Mouse (Mus musculus) embryonic facial prominence, embryonic 15.5 days (tissue): ENCODE measurements at regions not wholly inside any gene's neighbourhood (a gene's known extent, or its start where the extent isn't known, plus 50 kb on each side); places are given as distances from the start of the nearest gene placed in this dataset.

Experiments
- ATAC-seq: fragments of 200-750 bp; cut with Nextera tagmentation; 2 replicates; pipeline ENCODE4 v1.8.0; 2017; ENCODE audit warnings: low read depth, moderate TSS enrichment; ENCODE audit not compliant: insufficient number of reproducible peaks, low FRiP score, low TSS enrichment
- H3K27ac ChIP-seq: fragments of 300-500 bp; sonication (generic); replicated peaks from 2 replicates; pipeline ENCODE4 v1.5.1; 2015; ENCODE audit warnings: mild to moderate bottlenecking, inconsistent platforms
- H3K27me3 ChIP-seq: fragments of 300-500 bp; sonication (generic); 2 replicates; pipeline ENCODE4 v1.6.1; 2015; ENCODE audit warnings: inconsistent platforms
- H3K36me3 ChIP-seq: fragments of 300-500 bp; sonication (generic); 2 replicates; pipeline ENCODE4 v1.6.1; 2015; ENCODE audit warnings: mild to moderate bottlenecking, inconsistent platforms
- H3K4me1 ChIP-seq: fragments of 300-500 bp; sonication (generic); 2 replicates; pipeline ENCODE4 v1.6.1; 2015; ENCODE audit warnings: inconsistent platforms
- H3K4me2 ChIP-seq: fragments of 300-500 bp; sonication (generic); replicated peaks from 2 replicates; pipeline ENCODE4 v1.6.1; 2015; ENCODE audit warnings: mild to moderate bottlenecking, inconsistent platforms
- H3K4me3 ChIP-seq: fragments of 300-500 bp; sonication (generic); replicated peaks from 2 replicates; pipeline ENCODE4 v1.5.1; 2015; ENCODE audit warnings: mild to moderate bottlenecking, inconsistent platforms
- H3K9ac ChIP-seq: fragments of 300-500 bp; sonication (generic); 2 replicates; pipeline ENCODE4 v1.6.1; 2015; ENCODE audit warnings: inconsistent platforms
- H3K9me3 ChIP-seq: fragments of 300-500 bp; sonication (generic); replicated peaks from 2 replicates; pipeline ENCODE4 v1.6.1; 2016; ENCODE audit warnings: inconsistent platforms
- whole genome bisulfite sequencing: fragments of 180-500 bp; shearing (Covaris S2); methylation state at CpG from one replicate; pipeline ENCODE4 v1.1.7; 2015; 5-methylcytosine and 5-hydroxymethylcytosine counted together

DNA sequence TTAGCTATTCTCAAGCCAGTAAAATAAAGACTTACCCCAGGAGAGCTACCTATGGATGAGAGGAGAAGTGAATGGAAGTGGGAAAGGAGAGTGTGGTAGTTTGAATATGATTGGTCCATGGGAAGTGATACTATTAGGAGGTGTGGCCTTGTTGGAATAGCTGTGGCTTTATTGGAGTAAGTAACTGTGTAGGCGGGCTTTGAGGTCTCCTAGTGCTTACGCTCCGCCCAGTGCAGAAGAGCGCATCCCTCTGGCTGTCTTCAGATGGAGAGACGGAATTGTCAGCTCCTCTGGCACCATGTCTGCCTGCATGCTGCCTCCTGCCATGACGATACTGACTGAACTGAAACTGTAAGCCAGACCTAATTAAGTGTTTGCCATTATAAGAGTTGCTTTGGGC lies 129.6 kb downstream of the Zfp281 start:
- no peak for ATAC-seq
- 90% methylated on average over 6 of the region's 6 CpGs for WGBS
- no peaks in the 10 kb centered on the region for H3K36me3 ChIP-seq
- no peak overlapping the region for H3K9ac ChIP-seq
- no peaks in the 10 kb centered on the region for H3K27me3 ChIP-seq
- no peak overlapping the region for H3K27ac ChIP-seq
- H3K9me3 ChIP-seq: no peaks in the 10 kb centered on the region
- H3K4me3 ChIP-seq: no peak overlapping the region
- H3K4me1 ChIP-seq: no peaks in the 10 kb centered on the region
- H3K4me2 ChIP-seq: no peak overlapping the region

GRCm38 (mm10) chr1:136758730-136759129 lies 134.0 kb downstream of the Zfp281 start:
- Histone ChIP-seq H3K27me3 (no peaks in the 10 kb centered on the region), H3K4me2 (no peak overlapping the region), H3K4me1 (no peaks in the 10 kb centered on the region), H3K4me3 (no peak overlapping the region), H3K27ac (no peak overlapping the region), H3K36me3 (no peaks in the 10 kb centered on the region), H3K9ac (no peak overlapping the region), H3K9me3 (no peaks in the 10 kb centered on the region)
- WGBS: 58% methylated on average over 10 of the region's 10 CpGs
- no peak for ATAC-seq

DNA sequence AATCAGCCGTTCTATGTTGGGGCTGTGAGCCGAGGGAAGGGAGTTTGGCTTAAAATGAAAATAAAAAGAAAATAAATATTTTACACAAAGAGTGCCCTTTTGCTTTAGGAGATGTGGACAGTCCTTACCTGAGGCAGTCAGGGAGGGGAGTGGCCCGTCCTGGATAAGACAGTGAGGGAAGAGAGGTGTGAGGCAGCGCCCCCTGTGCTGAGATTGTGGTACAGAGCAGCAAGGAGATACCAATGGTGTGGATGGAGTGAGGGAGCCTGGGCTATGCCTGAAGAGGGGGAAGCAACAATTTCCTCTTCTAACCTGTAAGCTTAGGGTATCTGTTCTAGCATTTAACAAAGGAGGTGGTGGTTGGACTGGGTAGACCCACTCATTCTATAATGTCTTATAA lies 134.5 kb downstream of the Zfp281 start:
- Histone ChIP-seq H3K4me1 (no peaks in the 10 kb centered on the region), H3K27me3 (no peaks in the 10 kb centered on the region), H3K4me3 (no peak overlapping the region), H3K9ac (no peak overlapping the region), H3K27ac (no peak overlapping the region), H3K36me3 (no peaks in the 10 kb centered on the region), H3K4me2 (no peak overlapping the region), H3K9me3 (no peaks in the 10 kb centered on the region)
- WGBS: 74% methylated on average over 4 of the region's 4 CpGs
- no peak for ATAC-seq

DNA sequence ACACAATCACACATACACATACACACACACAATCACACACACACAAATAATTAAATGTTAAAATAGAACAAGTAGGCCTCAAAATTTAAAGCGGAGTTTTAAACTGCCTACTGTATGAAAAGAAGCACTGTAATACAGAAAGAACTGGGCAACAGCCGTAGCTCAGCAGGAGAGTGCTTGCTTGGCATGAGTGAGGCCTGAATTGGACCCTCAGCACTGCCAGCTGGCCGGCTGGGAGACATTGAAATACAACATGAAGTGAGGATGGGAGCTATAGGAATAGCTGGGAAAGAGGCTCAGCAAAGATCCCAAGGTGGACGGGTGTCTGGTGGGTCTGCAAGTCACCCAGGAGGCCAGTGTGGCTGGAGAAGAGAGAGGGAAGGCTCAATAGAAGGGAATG lies 136.8 kb downstream of the Zfp281 start:
- H3K4me2 ChIP-seq: no peak overlapping the region
- H3K4me1 ChIP-seq: no peaks in the 10 kb centered on the region
- WGBS: 86% methylated on average over 4 of the region's 4 CpGs
- H3K9ac ChIP-seq: no peak overlapping the region
- no peak for ATAC-seq
- H3K27ac ChIP-seq: no peak overlapping the region
- no peaks in the 10 kb centered on the region for H3K9me3 ChIP-seq
- no peaks in the 10 kb centered on the region for H3K27me3 ChIP-seq
- H3K4me3 ChIP-seq: no peak overlapping the region
- no peaks in the 10 kb centered on the region for H3K36me3 ChIP-seq

GRCm38 (mm10) chr1:136768969-136769401 lies 144.3 kb downstream of the Zfp281 start:
- WGBS: under 1% methylated on average over 10 of the region's 10 CpGs
- no peaks in the 10 kb centered on the region for H3K27me3 ChIP-seq
- peak overlapping the region; percentile 68 for H3K27ac ChIP-seq
- ATAC-seq: peak; percentile 87
- peak overlapping the region; percentile 36 for H3K4me2 ChIP-seq
- peak overlapping the region; percentile 10; the same call in 1 of the 2 replicates for H3K4me3 ChIP-seq
- no peak overlapping the region for H3K9ac ChIP-seq
- H3K9me3 ChIP-seq: no peaks in the 10 kb centered on the region
- no peaks in the 10 kb centered on the region for H3K36me3 ChIP-seq
- H3K4me1 ChIP-seq: peaks cover 13% of the 10 kb centered on the region

DNA sequence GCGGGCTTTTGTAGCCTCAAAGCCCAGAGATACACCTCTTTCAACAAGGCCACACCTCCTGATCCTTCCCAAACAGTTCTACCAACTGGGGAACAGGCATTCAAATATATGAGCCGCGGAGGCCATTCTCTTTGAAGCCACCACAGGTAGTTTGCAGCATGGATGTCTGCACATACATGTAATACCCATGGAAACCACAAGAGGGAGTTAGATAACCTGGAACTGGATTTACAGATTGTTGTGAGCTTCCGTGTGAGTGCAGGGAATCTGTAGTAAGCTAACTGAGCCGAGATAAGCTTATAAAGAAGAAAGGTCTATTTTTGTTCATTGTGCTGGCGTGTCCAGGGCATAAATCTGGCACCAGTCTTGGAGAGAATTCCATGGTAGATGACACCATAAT lies 149.0 kb downstream of the Zfp281 start:
- no peak for ATAC-seq
- 91% methylated on average over 6 of the region's 6 CpGs for WGBS

GRCm38 (mm10) chr1:136776211-136776610 lies 151.5 kb downstream of the Zfp281 start:
- Histone ChIP-seq H3K9me3 (no peaks in the 10 kb centered on the region), H3K27me3 (no peaks in the 10 kb centered on the region), H3K27ac (no peak overlapping the region), H3K4me1 (no peaks in the 10 kb centered on the region; the same call in 1 of the 2 replicates), H3K9ac (no peak overlapping the region), H3K36me3 (no peaks in the 10 kb centered on the region), H3K4me2 (no peak overlapping the region), H3K4me3 (no peak overlapping the region)
- WGBS: 69% methylated on average over 17 of the region's 17 CpGs
- no peak for ATAC-seq

More for the DNA sequence above, 149.0 kb downstream of the Zfp281 start:
- no peak overlapping the region for H3K27ac ChIP-seq
- H3K36me3 ChIP-seq: no peaks in the 10 kb centered on the region
- no peak overlapping the region for H3K4me2 ChIP-seq
- peaks cover 7% of the 10 kb centered on the region for H3K4me1 ChIP-seq
- no peak overlapping the region for H3K9ac ChIP-seq
- no peak overlapping the region for H3K4me3 ChIP-seq
- no peaks in the 10 kb centered on the region for H3K27me3 ChIP-seq
- H3K9me3 ChIP-seq: no peaks in the 10 kb centered on the region

- WGBS: 65% methylated on average over 20 of the region's 20 CpGs
- no peaks in the 10 kb centered on the region for H3K9me3 ChIP-seq
- no peak for ATAC-seq
- H3K4me1 ChIP-seq: peaks cover 11% of the 10 kb centered on the region
- H3K36me3 ChIP-seq: no peaks in the 10 kb centered on the region
- H3K9ac ChIP-seq: no peak overlapping the region
- H3K4me2 ChIP-seq: no peak overlapping the region
- H3K27ac ChIP-seq: no peak overlapping the region
- no peak overlapping the region for H3K4me3 ChIP-seq
- H3K27me3 ChIP-seq: no peaks in the 10 kb centered on the region
These were observed 152.7 kb downstream of the Zfp281 start for GRCm38 (mm10) chr1:136777263-136777980.

- no peak overlapping the region for H3K4me3 ChIP-seq
- H3K27me3 ChIP-seq: no peaks in the 10 kb centered on the region
- no peaks in the 10 kb centered on the region for H3K36me3 ChIP-seq
- ATAC-seq: no peak
- no peak overlapping the region for H3K9ac ChIP-seq
- WGBS: 87% methylated on average over 8 of the region's 8 CpGs
- H3K4me1 ChIP-seq: peaks cover 13% of the 10 kb centered on the region
- no peak overlapping the region for H3K27ac ChIP-seq
- no peaks in the 10 kb centered on the region for H3K9me3 ChIP-seq
- H3K4me2 ChIP-seq: no peak overlapping the region
These were observed 154.7 kb downstream of the Zfp281 start for GRCm38 (mm10) chr1:136779384-136779783.

DNA sequence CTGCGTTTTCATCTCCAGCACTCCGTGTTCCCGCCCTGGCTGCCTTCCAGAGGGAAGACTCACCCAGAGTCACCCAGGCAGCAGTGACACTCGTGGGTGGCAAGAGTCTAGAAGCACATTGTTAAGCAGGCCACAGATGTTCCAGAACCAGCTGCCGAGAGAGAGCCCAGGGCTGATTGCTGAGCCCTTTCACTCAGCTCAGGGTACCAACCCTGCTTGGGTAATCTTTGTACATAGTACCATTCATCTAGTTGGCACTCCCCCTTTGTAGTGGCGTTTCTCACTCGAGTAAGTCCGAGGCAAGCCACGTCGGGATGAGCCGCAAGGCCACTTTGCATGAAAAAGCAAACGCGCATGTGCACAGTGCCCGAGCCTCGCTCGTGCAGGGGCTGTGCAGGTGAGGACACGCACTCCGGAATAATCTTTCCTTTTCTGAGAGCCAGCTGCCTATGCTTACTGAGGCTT lies 156.9 kb downstream of the Zfp281 start:
- peak overlapping the region; percentile 34; the same call in 1 of the 2 replicates for H3K27ac ChIP-seq
- peak overlapping the region; percentile 45 for H3K4me2 ChIP-seq
- no peaks in the 10 kb centered on the region for H3K36me3 ChIP-seq
- WGBS: 31% methylated on average over 18 of the region's 18 CpGs
- no peak for ATAC-seq
- H3K9ac ChIP-seq: no peak overlapping the region
- peaks cover 13% of the 10 kb centered on the region for H3K4me1 ChIP-seq
- no peaks in the 10 kb centered on the region for H3K27me3 ChIP-seq
- no peaks in the 10 kb centered on the region for H3K9me3 ChIP-seq
- peak overlapping the region; percentile 28 for H3K4me3 ChIP-seq

DNA sequence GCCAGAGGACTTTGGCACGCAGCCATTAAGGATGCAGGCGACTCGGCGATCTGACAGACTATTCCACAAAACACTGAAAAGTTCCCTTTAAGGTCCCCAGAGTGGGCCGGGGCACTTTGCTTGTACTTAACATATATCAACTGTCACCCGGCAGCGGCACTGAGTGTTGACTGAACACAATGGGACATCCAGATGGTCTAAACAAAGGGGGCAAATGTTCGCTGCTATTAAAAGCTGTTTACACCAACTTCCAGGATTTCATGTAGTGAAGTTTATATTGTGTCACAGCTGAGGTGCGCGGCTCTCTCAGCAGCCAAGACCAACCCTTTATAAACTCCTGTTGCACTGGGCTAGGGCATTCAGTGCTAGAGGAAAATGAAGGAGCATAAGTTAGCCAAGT lies 157.6 kb downstream of the Zfp281 start:
- peak overlapping the region; percentile 45 for H3K4me2 ChIP-seq
- peak overlapping the region; percentile 28 for H3K4me3 ChIP-seq
- ATAC-seq: no peak
- no peaks in the 10 kb centered on the region for H3K9me3 ChIP-seq
- H3K36me3 ChIP-seq: no peaks in the 10 kb centered on the region
- H3K27ac ChIP-seq: no peak overlapping the region
- no peaks in the 10 kb centered on the region for H3K27me3 ChIP-seq
- H3K4me1 ChIP-seq: peaks cover 13% of the 10 kb centered on the region
- 36% methylated on average over 10 of the region's 10 CpGs for WGBS
- H3K9ac ChIP-seq: no peak overlapping the region

- Histone ChIP-seq H3K36me3 (no peaks in the 10 kb centered on the region), H3K4me1 (peaks cover 13% of the 10 kb centered on the region), H3K27me3 (no peaks in the 10 kb centered on the region), H3K4me2 (no peak overlapping the region), H3K4me3 (no peak overlapping the region), H3K27ac (no peak overlapping the region), H3K9ac (no peak overlapping the region), H3K9me3 (no peaks in the 10 kb centered on the region)
- WGBS: 46% methylated on average over 9 of the region's 9 CpGs
- ATAC-seq: no peak
These were observed 159.5 kb downstream of the Zfp281 start for GRCm38 (mm10) chr1:136784178-136784577.
